Mouse (Mus musculus): ENCODE measurements at regions not wholly inside any gene's neighbourhood (a gene's known extent, or its start where the extent isn't known, plus 50 kb on each side); places are given as distances from the start of the nearest gene placed in this dataset.

- in situ Hi-C loops (cut with MboI; ENCODE audit: low pct_unique_long_range_greater_than_20kb), result no loop called here
- DNase-seq (ENCODE audit: low read depth, low spot score) (no peak), ATAC-seq (no peak)
- ChIA-PET CTCF (interaction anchor here (0.8 kb wide), 1 partner anchor 11 kb away, joined by 3 read pairs; no protein-coding TSS in a partner anchor), POLR2A (no interaction called here)
- no peaks in the 10 kb centered on the region for H3K27me3 ChIP-seq
- no peak for TF ChIP-seq CTCF (IDR thresholded peaks at IDR 0.05)
Observed at GRCm38 (mm10) chrX:66524891-66525290, 124.2 kb upstream of the Slitrk2 start.

DNA sequence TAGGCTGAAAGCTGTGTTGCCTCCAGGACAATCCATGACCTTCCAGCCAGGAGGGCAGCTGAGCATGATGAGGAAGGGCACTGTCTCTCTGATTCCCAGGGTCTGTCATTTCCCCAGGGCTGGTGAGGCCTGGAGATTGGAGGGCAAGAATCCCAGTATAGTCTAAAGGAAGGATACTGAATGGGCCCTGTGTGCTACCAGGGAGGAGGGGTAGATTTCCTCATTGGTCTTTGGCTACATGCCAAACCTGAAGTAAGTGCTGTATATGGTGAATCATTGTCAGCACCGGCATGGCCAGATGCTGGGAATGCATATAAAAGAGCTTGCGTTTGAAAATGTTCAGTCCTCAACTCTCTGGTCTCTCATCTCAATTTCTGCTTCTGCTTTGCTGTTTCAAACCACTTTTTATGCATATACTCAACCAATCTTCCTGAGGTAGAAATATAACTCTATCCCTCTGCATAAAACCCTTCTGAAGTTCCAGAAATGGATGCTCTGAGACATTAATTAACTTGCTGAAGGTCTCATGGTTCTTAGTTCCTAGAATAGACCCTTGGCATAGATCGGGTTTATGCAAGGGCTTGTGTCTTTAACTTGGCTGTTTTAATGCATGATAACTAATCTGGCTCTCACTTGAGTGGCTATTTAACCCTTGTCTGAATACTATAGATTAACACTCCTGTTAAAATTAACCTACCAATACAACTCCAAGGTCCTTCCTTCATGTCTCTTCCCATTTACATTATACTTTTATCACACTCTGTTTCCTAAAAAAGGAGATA is 122.1 kb upstream of the Slitrk2 start:
- in situ Hi-C loops (cut with MboI; ENCODE audit: low pct_unique_long_range_greater_than_20kb), result no loop called here
- H3K27me3 ChIP-seq, result peaks cover 8% of the 10 kb centered on the region

DNA sequence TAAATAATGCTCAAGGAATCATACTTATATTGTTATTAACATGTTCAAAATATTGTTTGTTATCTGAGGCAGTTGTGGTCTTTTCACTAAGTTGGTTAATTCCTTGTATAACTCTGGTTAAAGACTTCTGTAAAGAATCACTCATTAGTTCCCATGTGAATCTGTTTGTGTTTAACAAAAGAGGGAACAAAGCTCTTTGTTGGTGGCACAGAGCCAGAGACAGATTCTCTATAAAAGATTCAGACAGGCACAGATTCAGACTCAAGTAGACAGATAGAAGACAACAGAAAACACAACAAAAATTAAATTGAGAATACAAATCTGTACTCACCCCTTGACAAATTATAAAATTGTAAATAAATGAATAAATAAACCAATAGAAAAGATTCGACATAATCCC is 120.2 kb upstream of the Slitrk2 start:
- H3K27me3 ChIP-seq, result peaks cover 8% of the 10 kb centered on the region
- ChIA-PET POLR2A (no interaction called here), CTCF (no interaction called here)
- no peak for ATAC-seq
- no peak for TF ChIP-seq CTCF (IDR thresholded peaks at IDR 0.05)
- no peak for DNase-seq (ENCODE audit: low read depth, low spot score)
- in situ Hi-C loops (cut with MboI; ENCODE audit: low pct_unique_long_range_greater_than_20kb), result no loop called here

More for the DNA sequence above, 122.1 kb upstream of the Slitrk2 start:
- CTCF ChIA-PET, result no interaction called here
- ATAC-seq (peak; percentile 17), DNase-seq (ENCODE audit: low read depth, low spot score) (no peak)
- TF ChIP-seq CTCF (IDR thresholded peaks at IDR 0.05), result no peak
- POLR2A ChIA-PET, result no interaction called here

- ChIA-PET CTCF (no interaction called here), POLR2A (no interaction called here)
- in situ Hi-C loops (cut with MboI; ENCODE audit: low pct_unique_long_range_greater_than_20kb), result no loop called here
- TF ChIP-seq CTCF (IDR thresholded peaks at IDR 0.05), result no peak
- H3K27me3 ChIP-seq, result peaks cover 5% of the 10 kb centered on the region
- DNase-seq (ENCODE audit: low read depth, low spot score) (no peak), ATAC-seq (no peak)
Observed at GRCm38 (mm10) chrX:66544002-66544520, 105.1 kb upstream of the Slitrk2 start.

- no peak for TF ChIP-seq CTCF (IDR thresholded peaks at IDR 0.05)
- ChIA-PET POLR2A (no interaction called here), CTCF (no interaction called here)
- peak; percentile 3 for DNase-seq (ENCODE audit: low read depth, low spot score)
- H3K27me3 ChIP-seq, result peaks cover 30% of the 10 kb centered on the region
- ATAC-seq, result no peak
- in situ Hi-C loops (cut with MboI; ENCODE audit: low pct_unique_long_range_greater_than_20kb), result no loop called here
Observed at GRCm38 (mm10) chrX:66554539-66554938, 94.6 kb upstream of the Slitrk2 start.

Measured in Patski (cell line).